Mouse (Mus musculus): ENCODE measurements around the gene Fam19a4. TPM values are rescaled to one million over a fixed set of nuclear protein-coding genes. Genes with fewer than 3 reads are reported as not detected.

Gene Fam19a4
- total RNA-seq (2021) = under 1 TPM; 0.30 to 0.41 TPM

- DNase-seq (ENCODE audit: low spot score in 2 of 2) = peak in 1 of 2 experiments; percentile 5
- intact Hi-C loops (cut with DNase I) = no loop called here
Observed at GRCm38 (mm10) chr6:97060074-97060681, at the start of gene Fam19a4. Gene Fam19a4 (minus strand): TSS chr6:97060413.

- intact Hi-C loops (cut with DNase I) = loop anchor here (5.0 kb wide), 1 partner anchor 79 kb away; no protein-coding TSS in a partner anchor
- DNase-seq (ENCODE audit: low spot score in 2 of 2) = peak; percentile 30 to 36
Observed at GRCm38 (mm10) chr6:97106777-97107176, 46.6 kb upstream of the Fam19a4 start.

GRCm38 (mm10) chr6:97106106-97106505 lies 45.9 kb upstream of the Fam19a4 start:
- no peak for DNase-seq (ENCODE audit: low spot score in 2 of 2)
- intact Hi-C loops (cut with DNase I) = loop anchor here (5.0 kb wide), 1 partner anchor 79 kb away; no protein-coding TSS in a partner anchor

GRCm38 (mm10) chr6:97104264-97104852 lies 44.1 kb upstream of the Fam19a4 start:
- DNase-seq (ENCODE audit: low spot score in 2 of 2) = no peak
- intact Hi-C loops (cut with DNase I) = no loop called here

GRCm38 (mm10) chr6:97101958-97102702 lies 41.9 kb upstream of the Fam19a4 start:
- DNase-seq (ENCODE audit: low spot score in 2 of 2) = no peak
- intact Hi-C loops (cut with DNase I) = no loop called here

GRCm38 (mm10) chr6:97101190-97101957 lies 41.2 kb upstream of the Fam19a4 start:
- no peak for DNase-seq (ENCODE audit: low spot score in 2 of 2)
- intact Hi-C loops (cut with DNase I) = no loop called here

- intact Hi-C loops (cut with DNase I) = no loop called here
- no peak for DNase-seq (ENCODE audit: low spot score in 2 of 2)
Observed at GRCm38 (mm10) chr6:97082336-97082735, 22.1 kb upstream of the Fam19a4 start.

- no peak for DNase-seq (ENCODE audit: low spot score in 2 of 2)
- intact Hi-C loops (cut with DNase I) = no loop called here
Observed at GRCm38 (mm10) chr6:97080016-97080415, 19.8 kb upstream of the Fam19a4 start.

- intact Hi-C loops (cut with DNase I) = no loop called here
- DNase-seq (ENCODE audit: low spot score in 2 of 2) = no peak
Observed at GRCm38 (mm10) chr6:97059599-97059998, 614 bp downstream of the Fam19a4 start.

- intact Hi-C loops (cut with DNase I) = no loop called here
- DNase-seq (ENCODE audit: low spot score in 2 of 2) = no peak
Observed at GRCm38 (mm10) chr6:97052196-97052770, 7.9 kb downstream of the Fam19a4 start.

- no peak for DNase-seq (ENCODE audit: low spot score in 2 of 2)
- intact Hi-C loops (cut with DNase I) = no loop called here
Observed at GRCm38 (mm10) chr6:97048403-97048802, 11.8 kb downstream of the Fam19a4 start.

GRCm38 (mm10) chr6:97046541-97046940 lies 13.7 kb downstream of the Fam19a4 start:
- no peak for DNase-seq (ENCODE audit: low spot score in 2 of 2)
- intact Hi-C loops (cut with DNase I) = no loop called here

- no peak for DNase-seq (ENCODE audit: low spot score in 2 of 2)
- intact Hi-C loops (cut with DNase I) = loop anchor here (5.0 kb wide), 2 partner anchors 80 to 1930 kb away; no protein-coding TSS in a partner anchor
Observed at GRCm38 (mm10) chr6:97027110-97027677, 33.0 kb downstream of the Fam19a4 start.

GRCm38 (mm10) chr6:97019323-97019722 lies 40.9 kb downstream of the Fam19a4 start:
- no peak for DNase-seq (ENCODE audit: low spot score in 2 of 2)
- intact Hi-C loops (cut with DNase I) = no loop called here

GRCm38 (mm10) chr6:97016711-97017110 lies 43.5 kb downstream of the Fam19a4 start:
- no peak for DNase-seq (ENCODE audit: low spot score in 2 of 2)
- intact Hi-C loops (cut with DNase I) = no loop called here

GRCm38 (mm10) chr6:97016018-97016417 lies 44.2 kb downstream of the Fam19a4 start:
- intact Hi-C loops (cut with DNase I) = no loop called here
- DNase-seq (ENCODE audit: low spot score in 2 of 2) = no peak

- peak; percentile 24 to 34 for DNase-seq (ENCODE audit: low spot score in 2 of 2)
- intact Hi-C loops (cut with DNase I) = loop anchor here (5.0 kb wide), 2 partner anchors 1524 to 1784 kb away; no protein-coding TSS in a partner anchor
Observed at GRCm38 (mm10) chr6:97006513-97007094, 53.6 kb downstream of the Fam19a4 start.

- intact Hi-C loops (cut with DNase I) = loop anchor here (5.0 kb wide), 2 partner anchors 1523 to 1783 kb away; no protein-coding TSS in a partner anchor
Observed at GRCm38 (mm10) chr6:97005038-97005437, 55.2 kb downstream of the Fam19a4 start.

More at GRCm38 (mm10) chr6:97005038-97005437, 55.2 kb downstream of the Fam19a4 start:
- DNase-seq (ENCODE audit: low spot score in 2 of 2) = peak in 1 of 2 experiments; percentile 20

Measured in left cerebral cortex, postnatal 36 days (tissue).